Mouse (Mus musculus) embryo, embryonic 9.5 days (tissue): ENCODE data around the gene Zfp653.
"Not testable (repeated sequence)": the region's sequence is repeated elsewhere in the genome, so short reads cannot be mapped to it uniquely, and the experiment has no call there.

Experiments used
- DNase-seq: peaks from one replicate; pipeline ENCODE4 v3.0.0-alpha.2; 2017; ENCODE audit errors: extremely low spot score

Gene Zfp653

GRCm38 (mm10) chr9:22070791-22071573 lies at the start of gene Zfp653, which contains the start of gene Gm49318:
Zfp653 (minus strand) TSS chr9:22071376.
Gm49318 (minus strand) TSS chr9:22071259.
- peak; percentile 95 for DNase-seq

- no peak for DNase-seq
Measured at GRCm38 (mm10) chr9:22119543-22119942, 48.4 kb upstream of the Zfp653 start.

GRCm38 (mm10) chr9:22117754-22118456 lies 46.7 kb upstream of the Zfp653 start:
- DNase-seq: no peak

- peak; percentile 91 for DNase-seq
Measured at GRCm38 (mm10) chr9:22116740-22117426, 45.7 kb upstream of the Zfp653 start, which contains the start of gene Elof1. Elof1 (minus strand) TSS chr9:22117172.

- DNase-seq: no peak
Measured at GRCm38 (mm10) chr9:22116086-22116485, 44.9 kb upstream of the Zfp653 start.

GRCm38 (mm10) chr9:22115635-22116034 lies 44.5 kb upstream of the Zfp653 start:
- no peak for DNase-seq

GRCm38 (mm10) chr9:22108194-22108593 lies 37.0 kb upstream of the Zfp653 start:
- DNase-seq: no peak

- peak; percentile 11 for DNase-seq
Measured at GRCm38 (mm10) chr9:22099922-22100321, 28.7 kb upstream of the Zfp653 start.

- peak; percentile 6 for DNase-seq
Measured at GRCm38 (mm10) chr9:22098993-22099696, 28.0 kb upstream of the Zfp653 start, which contains the start of gene Cnn1. Cnn1 (plus strand) TSS chr9:22099216.

- peak; percentile 74 for DNase-seq
Measured at GRCm38 (mm10) chr9:22095854-22096307, 24.7 kb upstream of the Zfp653 start.

- DNase-seq: no peak
Measured at GRCm38 (mm10) chr9:22092746-22093145, 21.6 kb upstream of the Zfp653 start.

- no peak for DNase-seq
Measured at GRCm38 (mm10) chr9:22089986-22090385, 18.8 kb upstream of the Zfp653 start.

- DNase-seq: no peak
Measured at GRCm38 (mm10) chr9:22089281-22089680, 18.1 kb upstream of the Zfp653 start.

GRCm38 (mm10) chr9:22087034-22087618 lies 15.9 kb upstream of the Zfp653 start:
- DNase-seq: no peak

- DNase-seq: no peak
Measured at GRCm38 (mm10) chr9:22086012-22086411, 14.8 kb upstream of the Zfp653 start.

GRCm38 (mm10) chr9:22085022-22085834 lies 14.1 kb upstream of the Zfp653 start, which contains the start of gene Ecsit:
Ecsit (minus strand) TSS chr9:22085438.
- peak; percentile 90 for DNase-seq

GRCm38 (mm10) chr9:22084667-22085021 lies 13.5 kb upstream of the Zfp653 start:
- DNase-seq: no peak

- DNase-seq: no peak
Measured at GRCm38 (mm10) chr9:22076223-22076622, 5.0 kb upstream of the Zfp653 start.

GRCm38 (mm10) chr9:22075778-22076177 lies 4.6 kb upstream of the Zfp653 start:
- DNase-seq: not testable (repeated sequence)

GRCm38 (mm10) chr9:22072276-22072675 lies 1.1 kb upstream of the Zfp653 start:
- no peak for DNase-seq
